Mouse (Mus musculus) kidney, embryonic 14.5 days (tissue): Measurements from ENCODE around the gene Plxna4. TPM values are rescaled to one million over a fixed set of nuclear protein-coding genes. Genes with fewer than 3 reads are reported as not detected.

ENCODE experiments used
- ATAC-seq: fragments of 200-750 bp; cut with Nextera tagmentation; 2 replicates; pipeline ENCODE4 v1.8.0; 2017; ENCODE audit warnings: moderate number of reproducible peaks, mild to moderate bottlenecking, moderate TSS enrichment, moderate library complexity; ENCODE audit not compliant: low FRiP score, low TSS enrichment
- H3K27ac ChIP-seq: fragments of 300-500 bp; sonication (generic); 2 replicates; pipeline ENCODE4 v1.5.1; 2014; ENCODE audit warnings: low read depth, mild to moderate bottlenecking, low read length, moderate library complexity, mixed read lengths
- H3K27me3 ChIP-seq: fragments of 300-500 bp; sonication (generic); 2 replicates; pipeline ENCODE4 v1.6.1; 2014; ENCODE audit warnings: mild to moderate bottlenecking, low read length; ENCODE audit not compliant: control insufficient read depth, insufficient read depth
- H3K36me3 ChIP-seq: fragments of 300-500 bp; sonication (generic); 2 replicates; pipeline ENCODE4 v1.6.1; 2014; ENCODE audit warnings: low read length, mixed read lengths; ENCODE audit not compliant: control insufficient read depth, insufficient read depth
- H3K4me1 ChIP-seq: fragments of 300-500 bp; sonication (generic); 2 replicates; pipeline ENCODE4 v1.6.1; 2014; ENCODE audit warnings: low read length, mixed read lengths; ENCODE audit not compliant: control insufficient read depth, insufficient read depth
- H3K4me2 ChIP-seq: fragments of 300-500 bp; sonication (generic); replicated peaks from 2 replicates; pipeline ENCODE4 v1.6.1; 2014; ENCODE audit warnings: low read depth, mild to moderate bottlenecking, low read length
- H3K4me3 ChIP-seq: fragments of 300-500 bp; sonication (generic); 2 replicates; pipeline ENCODE4 v1.5.1; 2014; ENCODE audit warnings: mild to moderate bottlenecking, low read length
- H3K9ac ChIP-seq: fragments of 300-500 bp; sonication (generic); 2 replicates; pipeline ENCODE4 v1.6.1; 2014; ENCODE audit warnings: low read depth, mild to moderate bottlenecking, low read length, moderate library complexity
- H3K9me3 ChIP-seq: fragments of 300-500 bp; sonication (generic); 2 replicates; pipeline ENCODE4 v1.6.1; 2016; ENCODE audit warnings: low read length; ENCODE audit not compliant: control insufficient read depth
- WGBS: fragments of 180-500 bp; shearing (Covaris S2); extraction: QIAGEN DNeasy Blood & Tissue Kit; methylation state at CpG from one replicate; pipeline ENCODE4 v1.1.7; 2014; 5-methylcytosine and 5-hydroxymethylcytosine counted together
- polyA plus RNA-seq: library from polyadenylated mRNA; unstranded; fragments of >200 nt; fragmentation: Nextera tagmentation; extraction: Ambion mirVana; gene quantifications from 2 replicates; pipeline ENCODE4 v1.2.1, GENCODE M21; 2014

The Plxna4 gene
- polyA plus RNA-seq, 1 experiment from 2014 or later, result 1.2 TPM

- Histone ChIP-seq H3K27me3 (no peaks in the 10 kb centered on the region), H3K9ac (no peak overlapping the region), H3K27ac (no peak overlapping the region), H3K4me3 (no peak overlapping the region), H3K4me2 (no peak overlapping the region), H3K36me3 (no peaks in the 10 kb centered on the region), H3K4me1 (no peaks in the 10 kb centered on the region), H3K9me3 (no peaks in the 10 kb centered on the region)
- 87% methylated on average over 5 of the region's 5 CpGs for WGBS
- no peak for ATAC-seq
Measured at GRCm38 (mm10) chr6:32571485-32571884, 16.5 kb downstream of the Plxna4 start.

GRCm38 (mm10) chr6:32570445-32570844 is 17.5 kb downstream of the Plxna4 start:
- no peaks in the 10 kb centered on the region for H3K9me3 ChIP-seq
- H3K4me1 ChIP-seq, result no peaks in the 10 kb centered on the region
- no peak overlapping the region for H3K9ac ChIP-seq
- no peak for ATAC-seq
- WGBS, result 49% methylated on average over 3 of the region's 3 CpGs
- H3K4me3 ChIP-seq, result no peak overlapping the region
- no peaks in the 10 kb centered on the region for H3K27me3 ChIP-seq
- H3K36me3 ChIP-seq, result no peaks in the 10 kb centered on the region
- no peak overlapping the region for H3K4me2 ChIP-seq
- H3K27ac ChIP-seq, result no peak overlapping the region

- ATAC-seq, result no peak
- no peak overlapping the region for H3K9ac ChIP-seq
- no peaks in the 10 kb centered on the region for H3K4me1 ChIP-seq
- WGBS, result 76% methylated on average over 3 of the region's 3 CpGs
- no peak overlapping the region for H3K4me2 ChIP-seq
- H3K4me3 ChIP-seq, result no peak overlapping the region
- no peaks in the 10 kb centered on the region for H3K27me3 ChIP-seq
- H3K36me3 ChIP-seq, result no peaks in the 10 kb centered on the region
- no peak overlapping the region for H3K27ac ChIP-seq
- H3K9me3 ChIP-seq, result no peaks in the 10 kb centered on the region
Measured at GRCm38 (mm10) chr6:32569919-32570318, 18.1 kb downstream of the Plxna4 start.

GRCm38 (mm10) chr6:32546915-32547314 is 41.1 kb downstream of the Plxna4 start:
- no peak for ATAC-seq
- Histone ChIP-seq H3K9ac (no peak overlapping the region), H3K9me3 (no peaks in the 10 kb centered on the region), H3K27ac (no peak overlapping the region), H3K27me3 (no peaks in the 10 kb centered on the region), H3K4me1 (no peaks in the 10 kb centered on the region), H3K4me3 (no peak overlapping the region), H3K36me3 (no peaks in the 10 kb centered on the region), H3K4me2 (no peak overlapping the region)
- WGBS, result 55% methylated on average over 1 of the region's 1 CpGs

GRCm38 (mm10) chr6:32544021-32544420 is 44.0 kb downstream of the Plxna4 start:
- no peak overlapping the region for H3K27ac ChIP-seq
- no peaks in the 10 kb centered on the region for H3K4me1 ChIP-seq
- no peak overlapping the region for H3K4me3 ChIP-seq
- H3K36me3 ChIP-seq, result no peaks in the 10 kb centered on the region
- H3K9me3 ChIP-seq, result no peaks in the 10 kb centered on the region
- no peak overlapping the region for H3K9ac ChIP-seq
- no peaks in the 10 kb centered on the region for H3K27me3 ChIP-seq
- ATAC-seq, result no peak
- whole genome bisulfite sequencing, result 87% methylated on average over 3 of the region's 3 CpGs
- H3K4me2 ChIP-seq, result no peak overlapping the region

- Histone ChIP-seq H3K4me1 (no peaks in the 10 kb centered on the region), H3K36me3 (no peaks in the 10 kb centered on the region)
- 84% methylated on average over 4 of the region's 4 CpGs for WGBS
Measured at GRCm38 (mm10) chr6:32540155-32540554, 47.8 kb downstream of the Plxna4 start.

GRCm38 (mm10) chr6:32533962-32534740 is 53.8 kb downstream of the Plxna4 start:
- no peaks in the 10 kb centered on the region for H3K4me1 ChIP-seq
- H3K4me3 ChIP-seq, result no peak overlapping the region
- no peaks in the 10 kb centered on the region for H3K27me3 ChIP-seq
- no peaks in the 10 kb centered on the region for H3K9me3 ChIP-seq
- no peak for ATAC-seq
- H3K36me3 ChIP-seq, result no peaks in the 10 kb centered on the region
- H3K27ac ChIP-seq, result no peak overlapping the region
- no peak overlapping the region for H3K4me2 ChIP-seq
- 61% methylated on average over 3 of the region's 3 CpGs for WGBS
- no peak overlapping the region for H3K9ac ChIP-seq

More at GRCm38 (mm10) chr6:32540155-32540554, 47.8 kb downstream of the Plxna4 start:
- H3K4me3 ChIP-seq, result no peak overlapping the region
- H3K27me3 ChIP-seq, result no peaks in the 10 kb centered on the region
- no peak overlapping the region for H3K27ac ChIP-seq
- no peak overlapping the region for H3K9ac ChIP-seq
- ATAC-seq, result no peak
- H3K9me3 ChIP-seq, result no peaks in the 10 kb centered on the region
- no peak overlapping the region for H3K4me2 ChIP-seq

- WGBS, result 82% methylated on average over 8 of the region's 8 CpGs
- H3K27me3 ChIP-seq, result no peaks in the 10 kb centered on the region
- no peak overlapping the region for H3K9ac ChIP-seq
Measured at GRCm38 (mm10) chr6:32528081-32528570, 59.9 kb downstream of the Plxna4 start.

GRCm38 (mm10) chr6:32527518-32527917 is 60.5 kb downstream of the Plxna4 start:
- no peaks in the 10 kb centered on the region for H3K4me1 ChIP-seq
- WGBS, result 92% methylated on average over 7 of the region's 7 CpGs
- H3K4me3 ChIP-seq, result no peak overlapping the region
- H3K4me2 ChIP-seq, result no peak overlapping the region
- no peaks in the 10 kb centered on the region for H3K36me3 ChIP-seq
- H3K9ac ChIP-seq, result no peak overlapping the region
- ATAC-seq, result no peak
- no peaks in the 10 kb centered on the region for H3K9me3 ChIP-seq
- H3K27me3 ChIP-seq, result no peaks in the 10 kb centered on the region
- no peak overlapping the region for H3K27ac ChIP-seq

More at GRCm38 (mm10) chr6:32528081-32528570, 59.9 kb downstream of the Plxna4 start:
- no peak overlapping the region for H3K27ac ChIP-seq
- no peaks in the 10 kb centered on the region for H3K36me3 ChIP-seq
- H3K4me1 ChIP-seq, result no peaks in the 10 kb centered on the region
- no peak overlapping the region for H3K4me3 ChIP-seq
- no peak for ATAC-seq
- H3K4me2 ChIP-seq, result no peak overlapping the region
- no peaks in the 10 kb centered on the region for H3K9me3 ChIP-seq
